Mouse (Mus musculus) thymus, postnatal 10 days (tissue): ENCODE results near the gene Gm20388.

Source experiments
- DNase-seq, 2 experiments: peaks; one replicate each; pipeline ENCODE4 v3.0.0; 2021; ENCODE audit warnings: low spot score in 2 of 2

Gm20388 gene

GRCm38 (mm10) chr8:120739526-120739925 is 828.9 kb downstream of the Gm20388 start:
- no peak for DNase-seq

- no peak for DNase-seq
Measured at GRCm38 (mm10) chr8:120740579-120740978, 829.9 kb downstream of the Gm20388 start.

GRCm38 (mm10) chr8:120741001-120741400 is 830.4 kb downstream of the Gm20388 start:
- DNase-seq = no peak

- no peak for DNase-seq
Measured at GRCm38 (mm10) chr8:120741815-120742530, 831.3 kb downstream of the Gm20388 start.

- no peak for DNase-seq
Measured at GRCm38 (mm10) chr8:120743149-120743897, 832.7 kb downstream of the Gm20388 start.

GRCm38 (mm10) chr8:120743898-120744290 is 833.3 kb downstream of the Gm20388 start:
- no peak for DNase-seq

- no peak for DNase-seq
Measured at GRCm38 (mm10) chr8:120744448-120744847, 833.8 kb downstream of the Gm20388 start.

GRCm38 (mm10) chr8:120745226-120745625 is 834.6 kb downstream of the Gm20388 start:
- no peak for DNase-seq

- DNase-seq = no peak
Measured at GRCm38 (mm10) chr8:120746007-120746701, 835.5 kb downstream of the Gm20388 start.

- no peak for DNase-seq
Measured at GRCm38 (mm10) chr8:120747286-120747685, 836.6 kb downstream of the Gm20388 start.

GRCm38 (mm10) chr8:120750616-120751015 is 840.0 kb downstream of the Gm20388 start:
- peak; percentile 64 to 65 for DNase-seq

GRCm38 (mm10) chr8:120751226-120752081 is 840.8 kb downstream of the Gm20388 start:
- peak; percentile 59 to 71 for DNase-seq

GRCm38 (mm10) chr8:120752082-120752452 is 841.4 kb downstream of the Gm20388 start:
- peak; percentile 44 to 46 for DNase-seq

GRCm38 (mm10) chr8:120753476-120753875 is 842.8 kb downstream of the Gm20388 start:
- DNase-seq = no peak

- DNase-seq = no peak
Measured at GRCm38 (mm10) chr8:120755306-120756297, 845.0 kb downstream of the Gm20388 start.

GRCm38 (mm10) chr8:120758005-120758404 is 847.4 kb downstream of the Gm20388 start:
- no peak for DNase-seq

GRCm38 (mm10) chr8:120759847-120760246 is 849.2 kb downstream of the Gm20388 start:
- DNase-seq = no peak

- DNase-seq = no peak
Measured at GRCm38 (mm10) chr8:120760341-120761215, 849.9 kb downstream of the Gm20388 start.

- DNase-seq = no peak
Measured at GRCm38 (mm10) chr8:120763267-120763666, 852.6 kb downstream of the Gm20388 start.
